Mouse (Mus musculus) forebrain, embryonic 11.5 days (tissue): Measurements from ENCODE around the gene Rec114. TPM values are rescaled to one million over a fixed set of nuclear protein-coding genes. Genes with fewer than 3 reads are reported as not detected.

Source experiments
- ATAC-seq: fragments of 200-750 bp; cut with Nextera tagmentation; replicated peaks from 2 replicates; pipeline ENCODE4 v1.8.0; 2017; ENCODE audit warnings: moderate TSS enrichment; ENCODE audit not compliant: low FRiP score
- DNase-seq: peaks from one replicate; pipeline ENCODE4 v3.0.0-alpha.2; 2017; ENCODE audit warnings: low spot score
- H3K27ac ChIP-seq: fragments of 300-500 bp; sonication (generic); 2 replicates; pipeline ENCODE4 v1.5.1; 2014; ENCODE audit warnings: low read depth, low read length
- H3K27me3 ChIP-seq: fragments of 300-500 bp; sonication (generic); 2 replicates; pipeline ENCODE4 v1.6.1; 2014; ENCODE audit warnings: mild to moderate bottlenecking, low read length, mixed read lengths; ENCODE audit not compliant: control insufficient read depth, insufficient read depth
- H3K36me3 ChIP-seq: fragments of 300-500 bp; sonication (generic); 2 replicates; pipeline ENCODE4 v1.6.1; 2014; ENCODE audit warnings: mild to moderate bottlenecking, low read length, moderate library complexity, mixed read lengths; ENCODE audit not compliant: control insufficient read depth, insufficient read depth
- H3K4me1 ChIP-seq: fragments of 300-500 bp; sonication (generic); replicated peaks from 2 replicates; pipeline ENCODE4 v1.6.1; 2014; ENCODE audit warnings: low read length, mixed read lengths; ENCODE audit not compliant: control insufficient read depth, insufficient read depth
- H3K4me2 ChIP-seq: fragments of 300-500 bp; sonication (generic); 2 replicates; pipeline ENCODE4 v1.6.1; 2014; ENCODE audit warnings: low read depth, mild to moderate bottlenecking, low read length, moderate library complexity, mixed read lengths; ENCODE audit not compliant: severe bottlenecking
- H3K4me3 ChIP-seq: fragments of 300-500 bp; sonication (generic); 2 replicates; pipeline ENCODE4 v1.5.1; 2014; ENCODE audit warnings: low read depth, low read length
- H3K9ac ChIP-seq: fragments of 300-500 bp; sonication (generic); 2 replicates; pipeline ENCODE4 v1.6.1; 2014; ENCODE audit warnings: low read length
- H3K9me3 ChIP-seq: fragments of 300-500 bp; sonication (generic); 2 replicates; pipeline ENCODE4 v1.6.1; 2016; ENCODE audit warnings: low read length, mixed read lengths; ENCODE audit not compliant: control insufficient read depth
- WGBS: fragments of 180-500 bp; shearing (Covaris S2); extraction: QIAGEN DNeasy Blood & Tissue Kit; methylation state at CpG from one replicate; pipeline ENCODE4 v1.1.7; 2014; 5-methylcytosine and 5-hydroxymethylcytosine counted together
- polyA plus RNA-seq: library from polyadenylated mRNA; unstranded; fragments of >200 nt; fragmentation: Nextera tagmentation; extraction: Ambion mirVana; gene quantifications from 2 replicates; pipeline ENCODE4 v1.2.1, GENCODE M21; 2014

Rec114 gene
- polyA plus RNA-seq, 1 experiment from 2014 or later = 2.0 TPM

GRCm38 (mm10) chr9:58667244-58667643 lies 76.5 kb downstream of the Rec114 start:
- Histone ChIP-seq H3K4me2 (no peak overlapping the region), H3K9ac (no peak overlapping the region), H3K36me3 (no peaks in the 10 kb centered on the region), H3K27ac (no peak overlapping the region), H3K4me1 (no peaks in the 10 kb centered on the region), H3K27me3 (no peaks in the 10 kb centered on the region), H3K9me3 (no peaks in the 10 kb centered on the region), H3K4me3 (no peak overlapping the region)
- DNase-seq (no peak), ATAC-seq (no peak)
- WGBS = 74% methylated on average over 9 of the region's 9 CpGs

- H3K4me1 ChIP-seq = no peaks in the 10 kb centered on the region
- no peak overlapping the region for H3K27ac ChIP-seq
- no peaks in the 10 kb centered on the region for H3K9me3 ChIP-seq
- H3K27me3 ChIP-seq = no peaks in the 10 kb centered on the region
- no peak for ATAC-seq
- no peak overlapping the region for H3K4me3 ChIP-seq
- WGBS = 58% methylated on average over 9 of the region's 9 CpGs
- H3K9ac ChIP-seq = no peak overlapping the region
- no peaks in the 10 kb centered on the region for H3K36me3 ChIP-seq
- H3K4me2 ChIP-seq = no peak overlapping the region
- no peak for DNase-seq
Observed at GRCm38 (mm10) chr9:58666191-58666590, 77.6 kb downstream of the Rec114 start.

- Histone ChIP-seq H3K27ac (no peak overlapping the region), H3K9ac (no peak overlapping the region), H3K4me1 (no peaks in the 10 kb centered on the region), H3K9me3 (no peaks in the 10 kb centered on the region), H3K36me3 (no peaks in the 10 kb centered on the region), H3K4me3 (no peak overlapping the region), H3K4me2 (no peak overlapping the region), H3K27me3 (no peaks in the 10 kb centered on the region)
- DNase-seq = no peak
- no peak for ATAC-seq
- 88% methylated on average over 9 of the region's 9 CpGs for WGBS
Observed at GRCm38 (mm10) chr9:58665492-58665891, 78.3 kb downstream of the Rec114 start.

GRCm38 (mm10) chr9:58662791-58663190 lies 81.0 kb downstream of the Rec114 start:
- DNase-seq (no peak), ATAC-seq (no peak)
- H3K27ac ChIP-seq = no peak overlapping the region
- H3K4me2 ChIP-seq = no peak overlapping the region
- 82% methylated on average over 3 of the region's 3 CpGs for WGBS
- no peaks in the 10 kb centered on the region for H3K9me3 ChIP-seq
- H3K9ac ChIP-seq = no peak overlapping the region
- H3K4me3 ChIP-seq = no peak overlapping the region
- H3K36me3 ChIP-seq = no peaks in the 10 kb centered on the region
- no peaks in the 10 kb centered on the region for H3K4me1 ChIP-seq
- H3K27me3 ChIP-seq = no peaks in the 10 kb centered on the region

- H3K27ac ChIP-seq = no peak overlapping the region
- no peak overlapping the region for H3K9ac ChIP-seq
- 88% methylated on average over 4 of the region's 4 CpGs for WGBS
- DNase-seq = no peak
- no peaks in the 10 kb centered on the region for H3K36me3 ChIP-seq
- H3K4me1 ChIP-seq = no peaks in the 10 kb centered on the region
- no peak for ATAC-seq
- H3K9me3 ChIP-seq = no peaks in the 10 kb centered on the region
- H3K27me3 ChIP-seq = no peaks in the 10 kb centered on the region
- H3K4me3 ChIP-seq = no peak overlapping the region
- H3K4me2 ChIP-seq = no peak overlapping the region
Observed at GRCm38 (mm10) chr9:58662007-58662406, 81.8 kb downstream of the Rec114 start.

GRCm38 (mm10) chr9:58660673-58661072 lies 83.1 kb downstream of the Rec114 start:
- no peak for DNase-seq
- Histone ChIP-seq H3K36me3 (no peaks in the 10 kb centered on the region), H3K27me3 (no peaks in the 10 kb centered on the region), H3K27ac (no peak overlapping the region), H3K9ac (no peak overlapping the region), H3K9me3 (no peaks in the 10 kb centered on the region), H3K4me3 (no peak overlapping the region), H3K4me1 (no peaks in the 10 kb centered on the region), H3K4me2 (no peak overlapping the region)
- no peak for ATAC-seq
- WGBS = 94% methylated on average over 3 of the region's 3 CpGs

- Histone ChIP-seq H3K9ac (no peak overlapping the region), H3K4me2 (no peak overlapping the region), H3K4me3 (no peak overlapping the region), H3K4me1 (no peaks in the 10 kb centered on the region), H3K36me3 (no peaks in the 10 kb centered on the region), H3K27me3 (no peaks in the 10 kb centered on the region), H3K9me3 (no peaks in the 10 kb centered on the region), H3K27ac (0 out of 2 replicates have a peak overlapping the region, but pooled peaks have one; percentile 25)
- 92% methylated on average over 9 of the region's 9 CpGs for WGBS
- ATAC-seq (no peak), DNase-seq (no peak)
Observed at GRCm38 (mm10) chr9:58659989-58660388, 83.8 kb downstream of the Rec114 start.

- DNase-seq = no peak
- Histone ChIP-seq H3K4me2 (no peak overlapping the region), H3K4me1 (no peaks in the 10 kb centered on the region), H3K9me3 (no peaks in the 10 kb centered on the region), H3K9ac (no peak overlapping the region), H3K27me3 (no peaks in the 10 kb centered on the region), H3K4me3 (no peak overlapping the region), H3K27ac (no peak overlapping the region), H3K36me3 (no peaks in the 10 kb centered on the region)
- 83% methylated on average over 3 of the region's 3 CpGs for WGBS
- ATAC-seq = no peak
Observed at GRCm38 (mm10) chr9:58659331-58659730, 84.4 kb downstream of the Rec114 start.

GRCm38 (mm10) chr9:58658596-58659309 lies 85.0 kb downstream of the Rec114 start:
- 90% methylated on average over 4 of the region's 4 CpGs for WGBS

More at GRCm38 (mm10) chr9:58658596-58659309, 85.0 kb downstream of the Rec114 start:
- Histone ChIP-seq H3K27ac (no peak overlapping the region), H3K27me3 (no peaks in the 10 kb centered on the region), H3K9ac (no peak overlapping the region), H3K9me3 (no peaks in the 10 kb centered on the region), H3K4me1 (no peaks in the 10 kb centered on the region), H3K4me3 (no peak overlapping the region), H3K4me2 (no peak overlapping the region), H3K36me3 (no peaks in the 10 kb centered on the region)
- DNase-seq (no peak), ATAC-seq (no peak)
